Mouse (Mus musculus) hindbrain, embryonic 10.5 days (tissue): Measurements from ENCODE around the gene Mfap2. TPM values are rescaled to one million over a fixed set of nuclear protein-coding genes. Genes with fewer than 3 reads are reported as not detected.

Experiments used
- DNase-seq: peaks from one replicate; pipeline ENCODE4 v3.0.0-alpha.2; 2017; ENCODE audit warnings: low spot score
- H3K27ac ChIP-seq: fragments of 300-500 bp; sonication (generic); 2 replicates; pipeline ENCODE4 v1.5.1; 2016; ENCODE audit warnings: mild to moderate bottlenecking, moderate library complexity
- H3K27me3 ChIP-seq: fragments of 300-500 bp; sonication (generic); 2 replicates; pipeline ENCODE4 v1.6.1; 2016; ENCODE audit warnings: mild to moderate bottlenecking; ENCODE audit not compliant: poor library complexity, insufficient read depth, severe bottlenecking
- H3K36me3 ChIP-seq: fragments of 300-500 bp; sonication (generic); 2 replicates; pipeline ENCODE4 v1.6.1; 2016; ENCODE audit warnings: mild to moderate bottlenecking, moderate library complexity
- H3K4me1 ChIP-seq: fragments of 300-500 bp; sonication (generic); replicated peaks from 2 replicates; pipeline ENCODE4 v1.6.1; 2016; ENCODE audit warnings: mild to moderate bottlenecking
- H3K4me3 ChIP-seq: fragments of 300-500 bp; sonication (generic); 2 replicates; pipeline ENCODE4 v1.5.1; 2016; ENCODE audit warnings: mild to moderate bottlenecking, moderate library complexity
- H3K9me3 ChIP-seq: fragments of 300-500 bp; sonication (generic); 2 replicates; pipeline ENCODE4 v1.6.1; 2016; ENCODE audit warnings: mild to moderate bottlenecking, moderate library complexity
- WGBS: fragments of 180-500 bp; shearing (Covaris S2); methylation state at CpG from one replicate; pipeline ENCODE4 v1.1.7; 2016; 5-methylcytosine and 5-hydroxymethylcytosine counted together
- polyA plus RNA-seq: library from polyadenylated mRNA; unstranded; fragments of >200 nt; fragmentation: Nextera tagmentation; extraction: Ambion mirVana; gene quantifications from 2 replicates; pipeline ENCODE4 v1.2.1, GENCODE M21; 2016

The Mfap2 gene
- polyA plus RNA-seq, 1 experiment from 2014 or later = 334 TPM

DNA sequence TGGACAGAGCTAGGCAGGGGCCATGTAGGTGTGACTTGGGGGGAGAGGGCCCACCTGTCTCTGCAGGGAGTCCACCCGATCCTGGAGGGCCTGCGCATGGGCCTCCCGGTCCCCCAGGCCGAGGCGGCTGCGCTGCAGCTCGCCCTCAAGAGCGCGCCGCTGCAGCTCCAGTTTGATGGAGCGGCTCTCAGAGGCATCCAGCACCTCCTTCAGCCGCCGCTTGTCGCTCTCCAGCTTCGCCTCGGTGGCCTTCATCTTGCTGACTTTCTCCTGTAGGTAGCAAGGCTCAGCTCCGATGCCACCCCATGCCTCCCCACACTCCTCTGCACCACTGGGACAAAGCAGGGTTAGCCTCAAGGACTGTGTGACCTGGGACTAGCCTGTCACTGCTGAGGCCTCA, 10.0 kb downstream of the Mfap2 start:
- Histone ChIP-seq H3K4me3 (no peak overlapping the region), H3K4me1 (peaks cover 56% of the 10 kb centered on the region), H3K9me3 (no peaks in the 10 kb centered on the region), H3K27me3 (no peaks in the 10 kb centered on the region), H3K36me3 (peaks cover 91% of the 10 kb centered on the region), H3K27ac (peak overlapping the region; percentile 92)
- no peak for DNase-seq
- 85% methylated on average over 17 of the region's 17 CpGs for WGBS

DNA sequence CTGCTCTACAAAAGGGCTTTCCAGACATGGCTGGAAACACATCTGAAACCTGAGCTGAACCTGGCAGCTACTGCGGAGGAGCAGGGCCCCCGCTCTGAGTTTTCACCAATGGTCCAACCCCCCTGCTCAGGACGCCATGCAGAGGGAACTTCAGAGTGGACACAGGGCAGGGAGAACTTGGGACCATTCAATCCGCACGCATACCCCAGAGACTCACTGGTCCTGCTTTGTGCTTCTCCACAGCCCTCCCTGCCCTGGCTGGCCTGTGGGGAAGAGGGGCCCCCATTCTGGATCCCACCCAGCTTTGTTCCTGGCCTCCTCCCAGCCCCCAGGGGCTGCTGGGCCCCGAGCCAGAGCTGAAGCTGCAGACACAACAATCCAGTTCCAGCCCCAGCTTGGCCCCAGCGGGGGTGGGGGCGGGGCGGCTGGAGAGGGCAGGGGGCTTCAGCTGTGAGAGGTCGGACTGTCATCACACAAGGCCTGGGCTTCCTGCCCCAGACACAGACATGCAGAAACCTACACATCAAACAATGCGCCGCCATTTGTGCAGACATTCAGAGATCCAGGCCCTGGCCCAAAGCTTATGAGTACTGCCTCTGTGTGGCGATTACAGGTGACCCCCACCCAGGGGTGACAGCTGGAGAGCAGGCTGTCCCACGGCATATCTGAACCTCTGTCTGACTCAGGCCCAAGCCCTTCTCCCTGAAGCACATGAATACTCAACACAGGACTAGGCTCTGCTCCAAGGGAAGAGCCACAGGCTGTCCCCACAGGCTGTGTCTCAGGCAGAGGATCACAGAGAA, 10.8 kb downstream of the Mfap2 start:
- H3K36me3 ChIP-seq = peaks cover 91% of the 10 kb centered on the region
- H3K4me1 ChIP-seq = peaks cover 58% of the 10 kb centered on the region
- DNase-seq = peak; percentile 86
- H3K27ac ChIP-seq = peak overlapping the region; percentile 92
- H3K4me3 ChIP-seq = peak overlapping the region; percentile 32
- WGBS = 22% methylated on average over 14 of the region's 14 CpGs
- no peaks in the 10 kb centered on the region for H3K9me3 ChIP-seq
- H3K27me3 ChIP-seq = no peaks in the 10 kb centered on the region

DNA sequence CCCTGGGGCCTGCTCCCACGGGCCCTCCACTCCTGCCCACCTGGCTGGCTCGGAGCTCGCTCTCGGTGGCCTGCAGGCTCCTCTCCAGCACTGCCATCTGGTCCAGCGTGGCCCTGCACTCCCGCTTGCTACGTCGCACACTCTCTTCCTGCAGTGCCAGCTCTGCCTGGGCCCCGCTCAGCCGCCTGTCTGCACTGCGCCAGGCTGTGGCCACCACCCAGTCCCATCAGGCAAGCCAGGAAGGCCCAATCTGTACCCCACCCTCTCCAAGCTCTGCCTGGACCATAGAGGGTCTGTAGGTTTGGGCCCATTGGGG, 11.4 kb downstream of the Mfap2 start:
- Histone ChIP-seq H3K4me1 (peaks cover 58% of the 10 kb centered on the region), H3K27me3 (no peaks in the 10 kb centered on the region), H3K4me3 (peak overlapping the region; percentile 32; the same call in 1 of the 2 replicates), H3K27ac (peak overlapping the region; percentile 92), H3K9me3 (no peaks in the 10 kb centered on the region), H3K36me3 (peaks cover 91% of the 10 kb centered on the region)
- WGBS = 67% methylated on average over 11 of the region's 11 CpGs
- DNase-seq = peak; percentile 27

DNA sequence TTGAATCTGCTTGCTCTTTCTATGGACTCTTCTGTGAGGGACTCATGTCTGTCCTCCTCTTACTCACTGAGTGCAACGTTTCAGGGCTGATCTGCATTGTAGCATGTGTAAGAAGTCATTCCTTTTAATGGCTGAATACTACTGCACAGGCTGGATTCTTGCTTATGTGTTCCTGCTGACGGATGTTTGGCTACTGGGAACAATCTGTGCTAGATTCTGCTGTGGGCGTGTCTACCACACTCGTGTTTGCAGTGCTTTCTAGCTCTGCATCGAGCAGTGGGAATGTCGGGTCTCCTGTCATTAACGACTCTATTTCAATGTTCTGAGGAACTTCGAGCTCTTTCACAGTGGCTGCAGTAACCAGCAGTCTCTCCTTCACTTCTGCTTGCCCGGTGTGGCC, 13.8 kb downstream of the Mfap2 start:
- no peak for DNase-seq
- Histone ChIP-seq H3K36me3 (peaks cover 91% of the 10 kb centered on the region), H3K27me3 (no peaks in the 10 kb centered on the region), H3K4me3 (no peak overlapping the region), H3K4me1 (peaks cover 38% of the 10 kb centered on the region), H3K9me3 (no peaks in the 10 kb centered on the region), H3K27ac (no peak overlapping the region)
- WGBS = 86% methylated on average over 9 of the region's 9 CpGs

DNA sequence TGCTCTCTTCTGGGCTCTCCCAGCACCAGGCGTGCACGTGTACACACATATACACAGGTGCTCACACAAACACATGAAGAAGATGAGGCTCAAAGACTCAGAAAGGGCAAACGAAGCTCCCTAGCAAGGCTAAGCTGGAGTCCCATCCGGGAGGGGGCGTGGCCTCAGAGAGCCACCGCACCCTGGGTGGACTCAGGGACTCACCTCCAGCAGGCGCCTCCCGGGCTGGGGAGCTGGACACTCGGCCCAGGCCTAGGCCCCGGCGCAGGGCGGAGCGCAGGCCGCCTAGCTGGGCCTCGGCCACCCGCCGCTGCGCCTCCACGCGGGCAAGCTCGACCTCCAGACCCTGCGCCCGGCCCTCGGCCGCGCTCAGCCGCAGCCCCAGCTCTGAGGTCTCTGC, 14.8 kb downstream of the Mfap2 start:
- 80% methylated on average over 27 of the region's 27 CpGs for WGBS
- H3K27me3 ChIP-seq = no peaks in the 10 kb centered on the region
- DNase-seq = no peak
- H3K27ac ChIP-seq = peak overlapping the region; percentile 35
- peaks cover 28% of the 10 kb centered on the region for H3K4me1 ChIP-seq
- H3K4me3 ChIP-seq = no peak overlapping the region
- H3K9me3 ChIP-seq = no peaks in the 10 kb centered on the region
- H3K36me3 ChIP-seq = peaks cover 91% of the 10 kb centered on the region

DNA sequence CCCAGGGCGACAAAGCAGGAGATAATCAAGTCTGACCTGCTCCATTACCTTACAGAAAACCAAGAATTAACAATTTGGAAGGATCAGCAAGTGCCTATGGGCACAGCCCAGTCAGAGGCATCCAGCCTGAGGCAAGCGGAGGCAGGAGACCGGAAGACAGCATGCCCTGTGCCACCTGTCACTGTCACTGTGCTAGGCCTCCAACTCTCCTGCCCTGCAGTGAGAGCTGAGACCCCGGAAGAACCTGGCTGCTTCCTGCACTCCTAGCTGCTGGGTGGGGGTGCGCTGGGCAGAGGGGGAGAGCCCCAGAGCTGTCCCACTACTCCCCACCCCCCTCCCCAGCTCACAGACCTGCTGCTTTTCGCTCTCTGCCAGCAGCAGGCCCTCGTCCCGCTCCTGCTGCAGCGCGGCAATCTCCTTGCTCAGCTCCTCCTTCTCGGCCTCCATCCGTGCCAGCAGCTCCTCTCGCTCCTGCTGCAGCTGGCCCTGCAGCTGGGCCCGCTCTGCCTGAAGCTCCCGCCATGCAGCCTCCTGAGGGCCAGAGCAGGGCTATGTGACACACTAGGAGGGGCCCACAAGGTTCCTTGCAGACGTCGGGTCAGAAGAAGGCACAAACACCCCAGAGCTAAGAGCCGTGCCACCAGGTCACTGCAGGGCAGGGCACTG, 20.5 kb downstream of the Mfap2 start:
- H3K36me3 ChIP-seq = peaks cover 95% of the 10 kb centered on the region
- DNase-seq = no peak
- H3K27me3 ChIP-seq = no peaks in the 10 kb centered on the region
- 0 out of 2 replicates have a peak overlapping the region, but pooled peaks have one; percentile 25 for H3K27ac ChIP-seq
- H3K4me3 ChIP-seq = no peak overlapping the region
- 90% methylated on average over 18 of the region's 18 CpGs for WGBS
- H3K4me1 ChIP-seq = peaks cover 7% of the 10 kb centered on the region; the same call in 1 of the 2 replicates
- H3K9me3 ChIP-seq = no peaks in the 10 kb centered on the region

DNA sequence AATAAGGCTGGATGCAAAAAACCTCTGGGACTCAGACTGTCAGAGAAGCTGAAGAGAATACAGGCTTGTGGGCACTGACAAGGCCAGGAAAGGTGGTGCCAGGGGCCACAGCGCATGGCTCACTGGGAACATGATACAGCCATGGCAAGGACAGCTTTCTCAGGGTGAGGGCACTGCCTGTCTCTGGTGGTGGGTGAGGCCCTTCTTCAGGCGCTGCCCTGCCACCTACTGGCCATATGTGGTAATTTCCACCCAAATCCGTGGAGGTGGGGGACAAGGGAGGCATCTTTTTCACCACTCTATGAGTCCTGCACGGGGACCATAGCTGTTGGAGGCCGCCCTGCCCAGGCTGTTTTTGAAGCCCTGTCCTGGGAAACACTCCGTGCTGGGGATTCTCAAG, 21.5 kb downstream of the Mfap2 start:
- peaks cover 95% of the 10 kb centered on the region for H3K36me3 ChIP-seq

DNA sequence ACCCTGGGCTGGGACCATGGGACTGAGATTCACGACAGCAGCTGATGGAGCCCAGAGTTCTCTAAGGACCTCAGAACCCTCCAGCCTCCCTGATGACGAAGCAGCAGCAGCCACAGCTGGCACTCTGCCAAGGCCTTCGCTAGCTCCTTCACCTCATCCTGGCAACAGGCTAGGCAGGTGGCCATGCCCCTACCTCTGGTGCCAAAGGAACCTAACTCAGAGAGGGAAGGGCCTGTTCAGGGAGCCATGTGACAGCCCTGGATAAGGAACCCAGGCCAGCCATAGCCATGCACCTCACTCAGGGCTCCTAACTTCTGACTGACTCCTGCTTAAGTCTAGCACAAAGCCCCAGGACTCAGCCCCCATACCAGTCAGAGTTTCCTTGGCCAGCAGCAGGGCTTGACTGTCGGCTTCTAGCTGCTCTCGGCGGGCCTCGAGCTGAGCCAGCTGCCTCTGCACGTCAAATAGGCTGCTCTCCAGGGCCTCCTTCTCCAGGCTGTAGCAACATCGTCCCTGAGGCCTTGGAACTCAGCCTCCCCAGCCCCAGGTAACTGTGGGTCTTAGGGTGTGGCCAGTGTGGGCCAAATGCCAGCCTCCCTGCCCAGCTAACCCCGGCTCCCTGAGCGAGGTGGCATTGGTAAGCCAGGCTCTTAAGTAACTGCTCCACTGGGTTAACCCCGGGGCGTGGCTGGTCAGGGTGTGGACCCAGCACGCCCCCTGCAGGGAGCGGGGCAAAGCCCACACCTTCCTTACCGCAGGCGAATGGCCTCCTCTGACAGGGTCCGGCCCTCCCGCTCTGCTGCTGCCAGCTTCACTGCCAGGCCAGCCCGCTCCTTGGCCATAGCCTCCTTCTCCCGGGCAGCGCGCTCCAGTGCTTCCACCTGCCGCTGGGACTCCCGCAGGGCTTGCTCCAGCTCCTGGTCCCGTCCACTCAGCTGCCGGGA, 23.7 kb downstream of the Mfap2 start:
- DNase-seq = no peak
- Histone ChIP-seq H3K27me3 (no peaks in the 10 kb centered on the region), H3K4me1 (peaks cover 7% of the 10 kb centered on the region; the same call in 1 of the 2 replicates), H3K36me3 (peaks cover 95% of the 10 kb centered on the region), H3K9me3 (no peaks in the 10 kb centered on the region), H3K27ac (no peak overlapping the region), H3K4me3 (no peak overlapping the region)
- WGBS = 88% methylated on average over 27 of the region's 27 CpGs

More for the DNA sequence above, 21.5 kb downstream of the Mfap2 start:
- no peak overlapping the region for H3K4me3 ChIP-seq
- peak; percentile 82 for DNase-seq
- no peak overlapping the region for H3K27ac ChIP-seq
- H3K9me3 ChIP-seq = no peaks in the 10 kb centered on the region
- H3K4me1 ChIP-seq = peaks cover 7% of the 10 kb centered on the region; the same call in 1 of the 2 replicates
- WGBS = 19% methylated on average over 6 of the region's 6 CpGs
- no peaks in the 10 kb centered on the region for H3K27me3 ChIP-seq

DNA sequence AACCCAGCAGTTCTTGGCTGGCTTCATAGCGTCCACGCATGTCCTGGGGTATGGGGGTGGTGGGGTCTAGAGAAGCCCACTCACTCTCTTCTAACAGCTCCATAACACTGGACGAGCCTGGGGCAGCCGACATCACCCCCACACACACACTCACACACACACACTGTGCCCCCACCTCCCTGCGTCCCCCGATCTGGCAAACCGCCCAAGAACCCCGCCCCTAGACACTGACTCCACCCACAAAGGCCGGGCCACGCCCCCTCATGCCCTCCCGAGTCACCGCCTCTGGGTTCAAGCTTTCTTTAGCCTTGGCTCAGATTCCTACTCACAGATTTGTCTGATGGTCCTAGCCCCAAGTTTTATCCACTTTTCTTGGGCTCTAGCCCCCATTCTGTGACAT, 30.9 kb downstream of the Mfap2 start:
- no peaks in the 10 kb centered on the region for H3K9me3 ChIP-seq
- H3K4me3 ChIP-seq = no peak overlapping the region
- no peaks in the 10 kb centered on the region for H3K27me3 ChIP-seq
- 57% methylated on average over 12 of the region's 12 CpGs for WGBS
- H3K4me1 ChIP-seq = peaks cover 11% of the 10 kb centered on the region
- H3K36me3 ChIP-seq = peaks cover 90% of the 10 kb centered on the region
- DNase-seq = no peak
- no peak overlapping the region for H3K27ac ChIP-seq

DNA sequence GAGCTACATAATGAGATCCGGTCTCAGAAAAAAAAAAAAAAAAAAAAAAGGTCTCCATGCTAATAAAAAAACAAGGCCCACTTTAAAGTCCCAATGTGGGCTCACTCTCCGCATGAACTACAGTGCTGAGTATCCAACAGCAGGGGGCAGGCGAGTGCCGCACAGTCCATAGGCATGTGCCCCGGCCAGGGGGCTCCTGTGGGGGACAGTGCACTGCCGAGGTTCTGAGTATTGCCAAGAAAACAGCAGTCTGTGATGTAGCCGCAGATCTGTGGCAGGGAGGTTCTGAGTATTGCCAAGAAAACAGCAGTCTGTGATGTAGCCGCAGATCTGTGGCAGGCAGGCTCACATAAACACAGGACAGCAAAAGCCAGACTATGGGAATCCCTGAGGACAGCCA, 34.6 kb downstream of the Mfap2 start:
- peaks cover 48% of the 10 kb centered on the region for H3K4me1 ChIP-seq
- WGBS = 26% methylated on average over 8 of the region's 8 CpGs
- H3K4me3 ChIP-seq = no peak overlapping the region
- peak; percentile 80 for DNase-seq
- no peaks in the 10 kb centered on the region for H3K27me3 ChIP-seq
- H3K27ac ChIP-seq = peak overlapping the region; percentile 9; the same call in 1 of the 2 replicates
- H3K9me3 ChIP-seq = no peaks in the 10 kb centered on the region
- peaks cover 80% of the 10 kb centered on the region for H3K36me3 ChIP-seq

DNA sequence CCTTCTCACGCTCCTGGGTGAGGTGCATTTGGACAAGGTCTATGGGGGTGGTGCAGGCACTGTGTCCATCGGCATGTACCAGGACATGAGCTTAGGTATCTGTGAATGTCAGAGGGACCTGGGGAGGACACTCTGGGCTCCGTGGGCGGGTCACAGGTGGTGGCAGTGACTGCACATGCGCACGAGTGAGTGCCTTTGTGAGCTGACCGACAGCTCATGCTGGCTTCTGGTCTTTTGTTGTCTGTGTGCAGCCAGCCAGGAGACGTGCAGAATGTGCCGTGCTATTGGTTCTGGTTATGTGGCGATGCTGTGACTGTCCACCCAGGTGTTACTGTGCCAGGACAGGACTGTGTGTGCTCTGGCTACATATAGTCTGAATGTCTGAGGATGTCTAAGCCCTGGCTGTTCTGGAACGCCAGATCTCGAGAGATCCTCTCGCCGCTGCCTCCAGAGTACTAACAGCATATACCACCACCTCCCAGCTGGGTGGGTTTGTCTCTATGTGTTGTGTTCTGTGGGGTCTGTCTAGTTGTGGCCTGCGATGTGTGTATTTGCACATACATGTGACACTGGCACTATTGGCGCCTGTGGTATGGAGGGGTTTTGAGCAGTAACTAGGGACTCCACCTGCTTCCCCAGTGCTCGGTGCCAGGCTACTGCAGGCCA, 38.7 kb downstream of the Mfap2 start:
- Histone ChIP-seq H3K36me3 (peaks cover 63% of the 10 kb centered on the region), H3K27me3 (no peaks in the 10 kb centered on the region), H3K4me3 (peak overlapping the region; percentile 38), H3K4me1 (peaks cover 78% of the 10 kb centered on the region), H3K9me3 (no peaks in the 10 kb centered on the region), H3K27ac (peak overlapping the region; percentile 91)
- peak; percentile 45 for DNase-seq
- 47% methylated on average over 17 of the region's 17 CpGs for WGBS

DNA sequence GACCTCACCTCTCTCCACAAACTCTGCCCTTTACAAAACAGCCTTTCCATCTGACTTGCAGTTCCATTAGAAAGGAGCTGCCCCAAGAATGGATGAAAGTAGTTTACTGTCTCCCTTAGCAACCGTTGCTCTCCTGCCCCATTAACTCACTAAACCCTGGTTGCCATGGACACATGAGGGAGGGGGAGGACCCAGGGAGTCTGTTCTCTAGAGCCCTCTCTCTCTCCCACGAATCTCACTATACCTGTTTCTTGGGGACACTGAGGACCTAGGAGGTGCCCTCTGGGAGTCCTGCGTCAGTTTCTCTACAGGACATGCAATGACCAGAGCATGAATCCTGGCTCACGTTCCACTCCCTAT, 39.2 kb downstream of the Mfap2 start:
- WGBS = 27% methylated on average over 4 of the region's 4 CpGs
- H3K27me3 ChIP-seq = no peaks in the 10 kb centered on the region
- peak; percentile 83 for DNase-seq
- peaks cover 65% of the 10 kb centered on the region for H3K36me3 ChIP-seq
- H3K4me3 ChIP-seq = peak overlapping the region; percentile 38
- H3K4me1 ChIP-seq = peaks cover 83% of the 10 kb centered on the region
- peak overlapping the region; percentile 91 for H3K27ac ChIP-seq
- no peaks in the 10 kb centered on the region for H3K9me3 ChIP-seq
